Mouse (Mus musculus): ENCODE measurements around the gene Slx4. TPM values are rescaled to one million over a fixed set of nuclear protein-coding genes. Genes with fewer than 3 reads are reported as not detected.
A peak's percentile ranks its signal among the peaks of the same experiment; 100 is the strongest.

The Slx4 gene
- polyA plus RNA-seq, 1 experiment: 16.1 TPM

DNA sequence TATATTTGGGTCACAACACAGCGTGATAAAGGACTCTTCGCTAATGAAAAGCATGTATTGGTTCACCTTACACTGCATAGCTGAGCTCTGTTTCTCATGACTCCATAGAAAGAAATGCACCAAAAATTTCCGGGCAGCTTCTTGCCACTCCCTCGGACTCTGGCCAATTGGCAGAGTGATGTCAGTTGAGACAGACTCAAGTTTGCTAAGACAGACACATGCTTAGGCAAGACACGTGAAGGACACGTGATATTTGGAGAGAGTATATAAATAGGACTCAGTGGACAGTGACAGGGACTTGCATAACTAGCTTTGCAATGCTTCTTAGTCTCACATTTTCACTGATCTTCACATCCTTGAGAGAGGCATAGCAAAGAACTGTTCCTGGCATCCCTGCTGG, 47.2 kb downstream of the Slx4 start:
- Histone ChIP-seq H3ac (ENCODE audit: control insufficient read depth, insufficient read length, low read depth) (no peak overlapping the region), H3K36me3 (ENCODE audit: control insufficient read depth, insufficient read depth) (no peaks in the 10 kb centered on the region)

DNA sequence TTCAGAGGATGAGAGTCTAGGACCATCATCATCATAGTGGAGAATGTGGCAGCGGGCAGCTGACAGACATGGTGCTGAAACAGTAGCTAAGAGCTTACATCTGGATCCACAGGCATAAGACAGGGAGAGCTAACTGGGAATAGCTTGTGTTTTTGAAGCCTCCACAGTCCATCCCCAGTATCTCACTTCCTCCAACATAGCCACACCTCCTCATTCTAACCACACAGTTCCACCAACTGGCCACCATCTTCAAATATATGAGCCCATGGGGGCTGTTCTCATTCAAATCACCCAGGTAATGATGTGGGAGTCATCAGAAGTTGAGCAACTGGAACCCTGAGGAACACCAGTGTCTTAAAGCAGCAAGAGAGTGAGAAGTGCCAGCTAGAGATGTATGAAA, 52.4 kb downstream of the Slx4 start:
- Histone ChIP-seq H3K79me3 (ENCODE audit: low read depth) (no peaks in the 10 kb centered on the region), H3K79me2 (ENCODE audit: control insufficient read depth, insufficient read depth) (no peaks in the 10 kb centered on the region), H3K27me3 (ENCODE audit: control insufficient read depth, insufficient read depth, insufficient read length) (no peaks in the 10 kb centered on the region), H3K4me3 (ENCODE audit: insufficient read depth, poor library complexity, severe bottlenecking) (no peak overlapping the region), H3K36me3 (ENCODE audit: control insufficient read depth, insufficient read depth) (no peaks in the 10 kb centered on the region), H3ac (ENCODE audit: control insufficient read depth, insufficient read length, low read depth) (no peak overlapping the region)
- TF ChIP-seq CTCF (IDR thresholded peaks at IDR 0.05; ENCODE audit: control insufficient read depth, insufficient read depth, insufficient read length): no peak
- TF ChIP-seq MYOG (IDR thresholded peaks at IDR 0.05; ENCODE audit: control insufficient read depth, extremely low read depth, insufficient read length): no peak
- TF ChIP-seq MYOD1 (IDR thresholded peaks at IDR 0.05; ENCODE audit: control insufficient read depth, insufficient read length, low read depth): no peak
- TF ChIP-seq FOSL1 (IDR thresholded peaks at IDR 0.05; ENCODE audit: insufficient read depth, low read length, poor library complexity, severe bottlenecking): no peak
- no peak for TF ChIP-seq CEBPB (IDR thresholded peaks at IDR 0.05; ENCODE audit: low read depth)
- TF ChIP-seq USF1 (IDR thresholded peaks at IDR 0.05; ENCODE audit: low read depth): no peak
- TF ChIP-seq MAX (IDR thresholded peaks at IDR 0.05): no peak

More for the DNA sequence above, 47.2 kb downstream of the Slx4 start:
- no peaks in the 10 kb centered on the region for H3K79me2 ChIP-seq (ENCODE audit: control insufficient read depth, insufficient read depth)
- H3K4me3 ChIP-seq (ENCODE audit: insufficient read depth, poor library complexity, severe bottlenecking): no peak overlapping the region
- TF ChIP-seq MYOD1 (IDR thresholded peaks at IDR 0.05; ENCODE audit: control insufficient read depth, insufficient read length, low read depth) (no peak), MAX (IDR thresholded peaks at IDR 0.05) (peak; percentile 81), USF1 (IDR thresholded peaks at IDR 0.05; ENCODE audit: low read depth) (peak; percentile 94), CEBPB (IDR thresholded peaks at IDR 0.05; ENCODE audit: low read depth) (peak; percentile 8), CTCF (IDR thresholded peaks at IDR 0.05; ENCODE audit: control insufficient read depth, insufficient read depth, insufficient read length) (no peak), MYOG (IDR thresholded peaks at IDR 0.05; ENCODE audit: control insufficient read depth, extremely low read depth, insufficient read length) (no peak)
- no peaks in the 10 kb centered on the region for H3K79me3 ChIP-seq (ENCODE audit: low read depth)
- H3K27me3 ChIP-seq (ENCODE audit: control insufficient read depth, insufficient read depth, insufficient read length): no peaks in the 10 kb centered on the region

DNA sequence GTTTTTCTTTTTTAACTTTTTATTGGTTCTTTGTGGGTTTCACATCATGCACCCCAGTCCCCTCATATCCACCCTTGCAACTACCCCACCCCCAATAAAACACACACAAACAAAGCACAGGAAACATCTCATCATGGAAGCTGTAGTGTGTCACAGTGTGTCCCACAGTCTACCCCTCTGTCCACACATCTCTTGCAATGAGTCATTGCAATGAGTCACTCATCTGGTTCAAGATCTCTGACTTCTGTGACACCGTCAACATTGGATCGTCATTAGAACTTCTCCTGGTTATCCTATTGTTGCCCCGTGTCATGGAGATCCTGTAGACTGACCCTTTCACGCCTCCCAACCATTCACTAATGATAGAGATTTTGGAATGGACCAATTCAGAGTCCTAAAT, 68.9 kb downstream of the Slx4 start:
- TF ChIP-seq FOSL1 (IDR thresholded peaks at IDR 0.05; ENCODE audit: insufficient read depth, low read length, poor library complexity, severe bottlenecking) (peak; percentile 69), CEBPB (IDR thresholded peaks at IDR 0.05; ENCODE audit: low read depth) (no peak), MAX (IDR thresholded peaks at IDR 0.05) (no peak)
- peaks cover 22% of the 10 kb centered on the region for H3K36me3 ChIP-seq (ENCODE audit: control insufficient read depth, insufficient read depth)

DNA sequence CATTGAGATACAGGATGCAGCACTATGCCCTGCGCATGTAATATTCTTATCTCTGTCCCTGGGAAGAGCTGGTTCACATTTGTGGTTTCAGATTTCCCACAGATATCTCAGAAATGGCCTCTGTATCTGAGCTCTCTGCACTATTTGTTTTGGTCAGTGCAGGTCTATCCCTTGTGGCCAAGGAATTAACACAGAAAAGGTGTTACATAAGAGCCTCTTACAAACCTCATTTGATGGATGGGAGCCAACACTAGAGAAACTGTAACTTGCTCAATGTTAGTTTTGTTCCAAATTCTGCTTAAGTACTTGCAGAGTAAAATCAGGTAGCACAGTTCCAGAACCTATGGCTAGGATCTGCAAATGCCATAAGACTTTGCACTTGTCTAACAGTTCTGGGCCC, 69.5 kb downstream of the Slx4 start:
- H3ac ChIP-seq (ENCODE audit: control insufficient read depth, insufficient read length, low read depth): no peak overlapping the region
- no peaks in the 10 kb centered on the region for H3K27me3 ChIP-seq (ENCODE audit: control insufficient read depth, insufficient read depth, insufficient read length)
- no peaks in the 10 kb centered on the region for H3K79me3 ChIP-seq (ENCODE audit: low read depth)
- H3K36me3 ChIP-seq (ENCODE audit: control insufficient read depth, insufficient read depth): peaks cover 22% of the 10 kb centered on the region
- no peak overlapping the region for H3K4me3 ChIP-seq (ENCODE audit: insufficient read depth, poor library complexity, severe bottlenecking)
- no peaks in the 10 kb centered on the region for H3K79me2 ChIP-seq (ENCODE audit: control insufficient read depth, insufficient read depth)
- TF ChIP-seq USF1 (IDR thresholded peaks at IDR 0.05; ENCODE audit: low read depth) (no peak), MAX (IDR thresholded peaks at IDR 0.05) (no peak), MYOG (IDR thresholded peaks at IDR 0.05; ENCODE audit: control insufficient read depth, extremely low read depth, insufficient read length) (no peak), MYOD1 (IDR thresholded peaks at IDR 0.05; ENCODE audit: control insufficient read depth, insufficient read length, low read depth) (no peak), FOSL1 (IDR thresholded peaks at IDR 0.05; ENCODE audit: insufficient read depth, low read length, poor library complexity, severe bottlenecking) (no peak), CTCF (IDR thresholded peaks at IDR 0.05; ENCODE audit: control insufficient read depth, insufficient read depth, insufficient read length) (no peak), CEBPB (IDR thresholded peaks at IDR 0.05; ENCODE audit: low read depth) (no peak)

More for the DNA sequence above, 68.9 kb downstream of the Slx4 start:
- Histone ChIP-seq H3K27me3 (ENCODE audit: control insufficient read depth, insufficient read depth, insufficient read length) (no peaks in the 10 kb centered on the region), H3ac (ENCODE audit: control insufficient read depth, insufficient read length, low read depth) (no peak overlapping the region), H3K79me2 (ENCODE audit: control insufficient read depth, insufficient read depth) (no peaks in the 10 kb centered on the region), H3K79me3 (ENCODE audit: low read depth) (no peaks in the 10 kb centered on the region), H3K4me3 (ENCODE audit: insufficient read depth, poor library complexity, severe bottlenecking) (no peak overlapping the region)

DNA sequence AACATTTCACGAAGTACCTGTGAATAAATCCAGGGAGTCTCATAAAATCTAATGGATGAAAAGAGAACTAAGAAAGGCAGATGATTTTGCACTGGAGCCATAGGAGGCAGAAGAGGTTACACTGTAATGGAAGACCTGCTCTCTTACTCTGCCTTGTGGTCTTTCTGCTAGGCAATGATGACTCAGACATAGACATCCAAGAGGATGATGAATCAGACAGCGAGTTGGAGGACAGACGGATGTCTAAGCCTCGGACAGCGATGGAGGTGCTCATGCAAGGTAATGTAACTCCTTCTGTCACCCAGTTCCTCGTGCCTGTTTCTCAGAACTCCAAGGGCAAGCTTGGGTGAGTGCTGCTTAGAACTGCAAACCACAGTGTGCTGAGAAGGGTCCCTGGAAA, 70.0 kb downstream of the Slx4 start:
- H3K27me3 ChIP-seq (ENCODE audit: control insufficient read depth, insufficient read depth, insufficient read length): no peaks in the 10 kb centered on the region

DNA sequence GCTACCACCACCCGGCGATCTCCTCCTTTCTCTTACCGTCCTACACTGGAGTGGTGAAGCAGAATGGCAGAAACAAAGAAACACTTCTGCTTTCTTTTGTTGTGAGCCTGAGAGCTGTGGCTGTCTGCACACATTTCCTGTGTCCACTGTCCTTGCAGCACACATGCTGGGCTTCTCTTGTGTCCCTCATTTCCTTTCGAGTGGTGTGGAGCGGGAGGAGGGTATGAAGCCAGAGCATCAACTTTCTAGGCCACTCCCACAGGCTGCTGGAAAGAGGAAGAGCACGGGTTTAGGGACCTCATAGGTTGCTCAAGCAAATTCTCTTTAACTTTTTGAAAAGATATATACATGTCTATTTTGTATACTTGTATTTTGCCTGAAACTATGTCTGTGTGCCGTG, 74.4 kb downstream of the Slx4 start:
- Histone ChIP-seq H3K27me3 (ENCODE audit: control insufficient read depth, insufficient read depth, insufficient read length) (no peaks in the 10 kb centered on the region), H3ac (ENCODE audit: control insufficient read depth, insufficient read length, low read depth) (no peak overlapping the region), H3K79me3 (ENCODE audit: low read depth) (no peaks in the 10 kb centered on the region), H3K79me2 (ENCODE audit: control insufficient read depth, insufficient read depth) (no peaks in the 10 kb centered on the region), H3K4me3 (ENCODE audit: insufficient read depth, poor library complexity, severe bottlenecking) (no peak overlapping the region), H3K36me3 (ENCODE audit: control insufficient read depth, insufficient read depth) (peaks cover 13% of the 10 kb centered on the region)
- TF ChIP-seq USF1 (IDR thresholded peaks at IDR 0.05; ENCODE audit: low read depth) (no peak), MYOG (IDR thresholded peaks at IDR 0.05; ENCODE audit: control insufficient read depth, extremely low read depth, insufficient read length) (no peak), CEBPB (IDR thresholded peaks at IDR 0.05; ENCODE audit: low read depth) (no peak), MAX (IDR thresholded peaks at IDR 0.05) (no peak)

More for the DNA sequence above, 70.0 kb downstream of the Slx4 start:
- H3K4me3 ChIP-seq (ENCODE audit: insufficient read depth, poor library complexity, severe bottlenecking): no peak overlapping the region
- no peaks in the 10 kb centered on the region for H3K79me2 ChIP-seq (ENCODE audit: control insufficient read depth, insufficient read depth)
- TF ChIP-seq USF1 (IDR thresholded peaks at IDR 0.05; ENCODE audit: low read depth) (no peak), MAX (IDR thresholded peaks at IDR 0.05) (peak; percentile 39), CEBPB (IDR thresholded peaks at IDR 0.05; ENCODE audit: low read depth) (no peak), MYOD1 (IDR thresholded peaks at IDR 0.05; ENCODE audit: control insufficient read depth, insufficient read length, low read depth) (no peak), CTCF (IDR thresholded peaks at IDR 0.05; ENCODE audit: control insufficient read depth, insufficient read depth, insufficient read length) (no peak), FOSL1 (IDR thresholded peaks at IDR 0.05; ENCODE audit: insufficient read depth, low read length, poor library complexity, severe bottlenecking) (peak; percentile 38), MYOG (IDR thresholded peaks at IDR 0.05; ENCODE audit: control insufficient read depth, extremely low read depth, insufficient read length) (no peak)
- H3K79me3 ChIP-seq (ENCODE audit: low read depth): no peaks in the 10 kb centered on the region
- peaks cover 20% of the 10 kb centered on the region for H3K36me3 ChIP-seq (ENCODE audit: control insufficient read depth, insufficient read depth)
- H3ac ChIP-seq (ENCODE audit: control insufficient read depth, insufficient read length, low read depth): no peak overlapping the region

Other genes with a start within 250 kb of the Slx4 start
- gene Olfr15, start 172.9 kb downstream of the Slx4 start, polyA plus RNA-seq (2012; fragmentation: generic; extraction: Trizol): not detected
- gene Zfp174, start 156.5 kb downstream of the Slx4 start, polyA plus RNA-seq (2012; fragmentation: generic; extraction: Trizol): 0.18 TPM
- gene Naa60, start 131.4 kb downstream of the Slx4 start, polyA plus RNA-seq (2012; fragmentation: generic; extraction: Trizol): 27.1 TPM
- gene Zfp597, start 119.2 kb downstream of the Slx4 start, polyA plus RNA-seq (2012; fragmentation: generic; extraction: Trizol): 1.1 TPM
- gene Gm20695, start 119.1 kb downstream of the Slx4 start, polyA plus RNA-seq (2012; fragmentation: generic; extraction: Trizol): 0.22 TPM
- 5.9 TPM for gene 1700037C18Rik, start 95.1 kb downstream of the Slx4 start, polyA plus RNA-seq (2012; fragmentation: generic; extraction: Trizol)
- 7.7 TPM for gene Cluap1, start 95.0 kb downstream of the Slx4 start, polyA plus RNA-seq (2012; fragmentation: generic; extraction: Trizol)
- gene Nlrc3, start 27.1 kb downstream of the Slx4 start, polyA plus RNA-seq (2012; fragmentation: generic; extraction: Trizol): 0.84 TPM
- 1.5 TPM for gene Dnase1, start 33.2 kb upstream of the Slx4 start, polyA plus RNA-seq (2012; fragmentation: generic; extraction: Trizol)
- gene Trap1, start 74.1 kb upstream of the Slx4 start, polyA plus RNA-seq (2012; fragmentation: generic; extraction: Trizol): 90.4 TPM
- gene Crebbp, start 210.2 kb upstream of the Slx4 start, polyA plus RNA-seq (2012; fragmentation: generic; extraction: Trizol): 8.2 TPM

Data from C2C12 (cell line).